Mouse (Mus musculus) frontal cortex, postnatal 10 days (tissue): ENCODE measurements around the gene Pabpc4.
"Not testable (repeated sequence)": the region's sequence is repeated elsewhere in the genome, so short reads cannot be mapped to it uniquely, and the experiment has no call there.

ENCODE experiments used
- DNase-seq, 2 experiments: peaks; one replicate each; pipeline ENCODE4 v3.0.0; 2022; ENCODE audit warnings: low spot score in 2 of 2, mixed read lengths in 1 of 2

Pabpc4 gene

DNA sequence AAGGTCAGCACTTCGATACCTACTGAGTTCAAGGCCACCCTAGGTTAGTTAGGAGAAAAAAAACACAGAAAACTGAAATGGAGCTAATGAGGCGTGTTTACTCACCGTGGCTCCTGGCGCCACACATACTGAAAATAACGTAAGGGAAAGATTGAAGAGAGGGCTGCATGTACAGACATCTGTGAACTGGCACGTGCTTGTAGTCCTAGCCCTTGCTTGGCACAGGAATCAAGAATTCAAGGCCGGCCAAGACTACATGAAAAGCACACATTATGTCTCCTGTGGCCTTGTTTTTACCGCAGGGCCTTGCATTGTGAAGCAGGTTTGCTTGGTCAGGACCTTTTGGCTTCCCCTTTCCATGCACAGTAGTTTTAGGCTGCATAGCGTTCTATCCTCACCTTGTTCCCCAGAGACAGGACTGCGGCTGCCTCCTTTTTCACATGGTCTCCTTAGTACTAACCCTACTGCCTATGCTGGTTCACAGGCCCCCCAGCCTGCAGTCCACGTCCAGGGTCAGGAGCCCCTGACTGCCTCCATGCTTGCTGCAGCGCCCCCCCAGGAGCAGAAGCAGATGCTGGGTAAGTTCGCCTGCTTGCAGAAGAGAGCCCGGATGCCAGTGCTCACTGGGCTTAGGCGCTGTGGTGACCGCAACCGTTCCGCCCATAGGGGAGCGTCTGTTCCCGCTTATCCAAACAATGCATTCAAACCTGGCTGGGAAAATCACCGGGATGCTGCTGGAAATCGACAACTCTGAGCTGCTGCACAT, 35.2 kb downstream of the Pabpc4 start:
- DNase-seq, result no peak

DNA sequence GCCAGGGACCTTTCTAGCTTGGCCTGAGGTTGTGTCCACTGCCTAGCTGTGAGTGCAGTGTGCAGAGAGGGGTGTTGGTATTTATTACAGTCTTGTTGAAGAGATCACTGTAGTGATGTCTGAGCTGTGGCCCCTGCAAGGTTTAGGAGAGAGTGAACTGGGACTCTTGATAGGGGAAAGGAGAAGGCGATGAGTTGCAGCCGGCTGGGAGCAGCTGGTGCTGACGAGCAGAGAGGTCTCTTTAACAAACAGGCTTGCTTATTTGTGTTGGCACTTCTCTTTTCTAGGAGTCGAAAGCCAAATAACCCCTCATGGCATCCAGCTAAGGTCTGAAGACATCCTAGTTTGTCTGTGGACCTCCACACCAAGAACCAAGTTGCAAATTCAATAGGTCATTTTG, 36.1 kb downstream of the Pabpc4 start:
- no peak for DNase-seq

DNA sequence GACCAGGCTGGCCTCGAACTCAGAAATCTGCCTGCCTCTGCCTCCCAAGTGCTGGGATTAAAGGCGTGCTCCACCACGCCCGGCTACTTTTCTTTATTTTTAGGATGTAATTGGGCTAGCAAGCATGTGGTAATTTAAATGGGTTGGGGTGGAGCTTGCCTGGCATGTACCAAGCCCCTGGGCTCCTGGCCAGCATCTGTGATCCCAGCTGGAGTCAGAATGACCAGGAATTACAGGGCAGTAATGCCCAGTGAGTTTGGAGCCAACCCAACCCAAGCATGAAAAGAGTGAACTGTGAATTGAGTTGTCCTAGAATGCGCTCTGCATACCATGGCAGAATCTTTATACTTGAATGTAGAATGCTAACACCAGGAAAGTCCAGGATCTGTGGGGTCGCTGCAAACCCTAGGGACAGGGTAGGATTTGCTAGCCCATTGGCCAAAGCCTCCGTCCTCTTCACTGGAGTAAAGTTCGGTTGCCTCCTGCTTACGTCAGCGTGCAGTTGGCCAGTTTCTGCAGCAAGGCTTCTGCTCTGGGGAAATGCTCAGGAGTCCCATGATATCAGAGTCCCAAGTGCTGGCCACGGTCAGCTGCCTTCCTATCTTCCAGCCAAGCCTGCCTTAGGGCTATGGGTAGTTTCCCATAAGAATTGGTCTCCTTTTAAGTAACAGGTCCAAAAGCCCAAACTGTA, 37.0 kb downstream of the Pabpc4 start:
- no peak for DNase-seq

DNA sequence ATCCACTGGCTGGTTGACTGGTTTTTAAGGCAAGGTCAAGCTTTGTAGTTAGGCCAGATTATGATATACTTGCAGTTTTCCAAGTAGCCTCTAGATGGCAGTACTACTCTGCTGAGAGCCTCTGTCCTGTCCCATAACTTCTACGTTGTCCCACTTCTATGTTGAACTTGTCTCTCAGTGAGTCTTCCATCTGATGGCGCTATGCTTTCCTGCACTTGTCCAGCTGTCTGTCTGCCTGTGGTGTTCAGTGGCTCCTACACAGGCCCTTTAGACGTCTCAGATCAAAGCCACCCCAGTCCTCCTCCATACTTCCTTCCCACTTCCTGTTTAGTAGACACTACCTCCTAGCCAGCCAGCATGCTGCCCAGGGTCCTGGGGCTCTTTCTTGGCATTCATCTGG, 43.6 kb downstream of the Pabpc4 start:
- DNase-seq, result no peak

DNA sequence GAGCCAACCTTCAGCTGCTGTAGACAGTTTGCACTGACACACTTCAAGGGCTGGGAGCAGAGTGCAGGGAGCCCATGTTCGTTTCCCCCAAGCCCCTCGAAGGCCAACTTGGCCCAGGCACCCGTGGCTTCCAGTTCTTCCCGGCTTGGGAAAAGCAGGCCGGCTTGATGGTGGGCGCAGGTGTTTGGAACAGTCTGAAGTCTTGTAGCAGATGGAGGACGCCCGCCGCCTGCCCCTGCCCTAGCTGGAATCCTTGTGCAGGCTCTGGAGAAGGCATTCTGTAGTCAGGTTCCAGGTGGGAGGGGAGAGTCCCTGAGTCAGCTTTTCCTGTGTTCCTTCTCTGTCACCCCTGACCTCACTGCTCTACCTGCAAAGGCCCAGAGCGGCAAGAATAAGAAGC, 44.8 kb downstream of the Pabpc4 start:
- no peak for DNase-seq

DNA sequence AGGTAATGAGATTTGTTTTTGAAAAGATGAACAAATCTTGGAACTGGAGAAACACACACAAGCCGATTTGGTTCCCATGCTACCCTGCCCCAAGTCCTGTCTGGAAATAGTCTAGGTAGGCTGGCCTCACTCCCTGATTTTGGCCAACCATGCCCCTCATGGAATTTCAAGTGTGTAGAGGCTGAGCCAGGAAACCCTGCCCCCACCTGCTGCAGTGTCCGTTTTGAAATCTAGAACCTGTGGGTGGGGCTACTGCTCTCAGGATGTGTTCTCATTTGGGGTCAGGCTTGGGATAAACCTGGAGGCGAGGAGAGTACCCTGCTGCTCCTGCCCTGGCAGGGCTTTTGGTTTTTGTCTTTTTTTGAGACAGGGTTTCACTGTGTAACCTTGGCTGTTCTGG, 46.1 kb downstream of the Pabpc4 start:
- DNase-seq, result no peak

DNA sequence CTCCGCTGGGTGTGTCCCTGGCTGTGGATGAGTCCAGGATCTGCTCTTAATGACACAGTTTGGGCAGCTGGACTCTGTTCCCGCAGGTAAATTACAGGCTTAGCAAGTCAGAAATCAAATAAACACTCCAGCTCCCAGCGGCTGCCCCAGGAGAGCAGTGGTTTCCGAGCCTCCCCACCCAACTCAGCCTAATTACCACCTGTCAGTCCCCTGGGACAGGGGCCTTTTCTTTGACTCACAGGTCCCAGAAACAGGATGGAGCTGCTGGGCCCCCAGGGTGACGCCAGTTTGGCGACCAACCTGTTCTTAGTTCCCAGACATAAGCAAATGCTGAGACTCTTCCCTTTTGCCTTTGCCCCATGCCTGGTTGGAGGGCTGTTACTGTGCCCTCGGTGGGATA, 49.7 kb downstream of the Pabpc4 start:
- no peak for DNase-seq

DNA sequence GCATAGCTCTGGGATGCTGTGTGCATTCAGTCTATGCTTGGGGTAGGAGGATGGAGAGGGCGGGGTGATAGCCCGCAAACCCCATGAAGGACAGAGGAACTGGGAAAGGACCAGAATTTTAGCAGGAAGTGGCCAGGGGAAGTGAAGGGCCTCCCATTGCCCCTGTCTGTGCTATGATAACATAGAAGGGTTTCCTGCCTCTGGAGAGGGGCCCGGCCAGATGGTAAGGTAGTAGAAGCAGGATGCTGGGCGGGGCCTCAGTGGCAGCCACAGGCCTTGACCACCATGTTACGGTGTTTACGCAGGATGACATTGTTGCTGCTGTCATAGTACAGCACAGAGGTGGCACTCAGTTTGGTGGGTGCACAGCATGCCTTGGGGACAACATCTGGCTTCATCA, 50.9 kb downstream of the Pabpc4 start:
- no peak for DNase-seq

DNA sequence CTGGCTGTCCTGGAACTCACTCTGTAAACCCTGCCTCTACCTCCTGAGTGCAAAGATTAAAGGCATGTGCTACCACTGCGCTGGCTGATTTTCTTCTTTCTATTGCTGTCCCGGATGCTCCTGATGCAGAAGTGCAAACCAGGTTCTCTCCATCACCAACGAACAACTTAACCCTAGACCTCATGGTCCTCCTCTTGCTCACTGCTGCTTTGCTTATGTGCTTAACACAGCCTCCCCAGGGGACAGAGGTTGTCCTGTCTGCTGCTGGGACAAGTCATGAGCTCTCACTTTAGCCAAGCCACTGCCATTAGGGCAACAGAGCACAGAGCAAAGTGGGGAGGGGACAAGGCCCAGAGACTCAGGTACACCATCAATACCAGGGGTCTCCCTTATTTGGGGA, 52.3 kb downstream of the Pabpc4 start:
- DNase-seq, result no peak

DNA sequence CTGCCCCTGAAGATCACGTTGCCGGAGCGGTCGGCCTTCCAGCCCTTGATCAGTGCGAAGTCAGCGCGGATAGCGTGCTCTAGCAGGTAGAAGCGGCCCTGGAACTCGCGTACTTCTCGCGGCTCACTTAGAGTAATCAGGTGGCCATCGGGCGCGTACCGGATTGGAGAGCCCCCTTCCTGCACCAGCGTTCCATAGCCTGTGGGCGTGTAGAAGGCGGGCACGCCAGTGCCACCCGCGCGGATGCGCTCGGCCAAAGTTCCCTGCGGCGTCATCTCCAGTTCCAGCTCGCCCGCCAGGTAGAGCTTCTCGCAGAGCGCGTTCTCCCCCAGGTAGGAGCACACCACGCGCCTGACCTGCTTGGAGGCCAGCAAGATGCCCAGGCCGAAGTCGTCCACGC, 60.8 kb downstream of the Pabpc4 start:
- not testable (repeated sequence) for DNase-seq

DNA sequence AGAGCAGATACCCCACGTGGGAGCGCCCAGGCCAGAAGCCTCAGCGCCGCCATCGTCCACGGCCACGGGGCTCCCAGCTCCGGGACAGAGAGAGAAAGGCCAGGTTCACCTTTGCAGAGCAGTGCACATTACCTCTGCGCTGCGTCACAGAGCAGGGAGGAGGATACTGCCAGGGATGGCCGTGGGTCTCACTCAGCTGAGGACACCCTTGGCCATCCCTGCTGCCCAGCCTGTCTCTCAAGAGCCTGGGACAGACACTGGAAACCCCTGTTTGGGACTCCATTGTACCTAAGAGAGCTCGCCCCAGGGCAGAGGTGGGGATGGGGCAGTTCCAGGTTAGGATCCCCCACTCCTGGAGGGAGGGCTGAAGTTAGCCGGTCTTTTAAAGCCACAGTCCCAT, 61.4 kb downstream of the Pabpc4 start, which contains the start of gene Oxct2a:
Gene Oxct2a, minus strand, starts transcription at position 101 of the 400 bp plus-strand sequence.
- DNase-seq, result no peak

DNA sequence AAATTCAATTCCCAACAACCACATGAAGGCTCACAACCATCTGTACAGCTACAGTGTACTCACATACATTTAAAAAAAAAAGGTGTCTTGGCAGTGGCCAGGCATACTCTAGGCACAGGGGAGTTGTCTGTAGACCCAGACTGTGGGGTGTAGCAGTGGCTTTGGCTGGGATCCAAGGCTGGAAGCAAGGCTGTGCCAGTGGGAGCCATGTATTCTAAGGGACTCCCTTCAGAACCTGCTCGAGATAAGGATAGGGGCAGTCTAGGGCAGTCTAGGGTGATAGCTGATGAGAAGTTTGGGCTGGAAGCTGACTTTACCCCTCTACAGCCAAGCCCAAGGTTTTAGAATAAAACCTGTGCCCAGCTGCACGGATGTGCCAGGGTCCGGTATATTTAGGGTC, 63.9 kb downstream of the Pabpc4 start:
- no peak for DNase-seq

DNA sequence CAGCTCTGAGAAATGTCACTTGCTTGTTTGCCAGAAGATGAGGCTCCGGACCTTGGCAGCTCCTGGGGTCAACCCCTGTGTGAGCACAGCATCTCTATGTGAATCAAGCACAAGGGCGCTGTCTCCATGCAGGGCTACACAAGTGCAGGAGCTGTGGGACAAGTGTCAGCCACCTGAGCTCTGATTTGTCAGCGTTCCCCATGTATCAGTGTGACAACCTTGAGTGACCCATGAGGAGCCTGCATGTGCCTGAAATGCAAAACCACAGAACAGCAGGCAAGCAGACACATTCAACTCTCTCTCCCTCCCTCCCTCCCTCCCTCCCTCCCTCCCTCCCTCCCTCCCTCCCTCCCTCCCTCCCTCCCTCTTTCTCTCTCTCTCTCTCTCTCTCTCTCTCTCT, 65.5 kb downstream of the Pabpc4 start:
- DNase-seq, result no peak

DNA sequence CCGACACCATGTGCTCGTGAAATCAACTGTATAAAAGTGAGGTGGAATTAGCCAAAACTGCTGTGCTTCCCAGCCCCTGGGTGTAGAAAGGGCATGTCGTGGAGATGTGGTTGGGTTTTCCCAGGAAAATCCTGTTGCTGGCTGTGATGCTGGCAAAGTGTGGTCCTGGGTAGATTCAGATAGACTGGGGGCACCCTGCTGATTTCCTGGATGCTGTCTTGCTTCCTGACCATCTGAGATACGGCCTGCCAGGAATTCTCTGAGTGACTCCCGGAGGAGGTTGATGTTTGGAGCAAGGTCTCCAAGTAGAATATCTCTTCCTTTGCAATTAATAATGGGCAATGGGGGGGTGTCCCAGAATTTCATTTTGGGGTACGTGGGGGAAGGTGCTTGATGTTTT, 66.8 kb downstream of the Pabpc4 start:
- no peak for DNase-seq

DNA sequence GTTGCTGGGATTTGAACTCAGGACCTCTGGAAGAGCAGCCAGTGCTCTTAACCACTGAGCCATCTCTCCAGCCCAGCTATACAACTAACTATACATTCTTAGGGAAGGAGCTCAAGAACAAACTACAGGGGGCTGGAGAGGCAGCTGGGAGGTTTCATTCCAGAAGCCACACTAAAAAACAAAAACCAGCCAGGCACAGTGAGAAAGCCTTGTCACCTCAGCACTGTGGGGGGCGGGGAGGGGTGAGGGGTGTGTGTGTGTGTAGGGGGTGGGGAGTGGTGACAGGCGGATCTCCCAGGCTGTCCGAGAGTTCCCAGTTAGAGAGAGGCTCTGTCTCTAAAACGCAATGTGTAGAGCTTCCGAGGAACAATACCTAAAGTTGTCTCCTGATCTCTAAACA, 69.2 kb downstream of the Pabpc4 start:
- DNase-seq, result no peak

DNA sequence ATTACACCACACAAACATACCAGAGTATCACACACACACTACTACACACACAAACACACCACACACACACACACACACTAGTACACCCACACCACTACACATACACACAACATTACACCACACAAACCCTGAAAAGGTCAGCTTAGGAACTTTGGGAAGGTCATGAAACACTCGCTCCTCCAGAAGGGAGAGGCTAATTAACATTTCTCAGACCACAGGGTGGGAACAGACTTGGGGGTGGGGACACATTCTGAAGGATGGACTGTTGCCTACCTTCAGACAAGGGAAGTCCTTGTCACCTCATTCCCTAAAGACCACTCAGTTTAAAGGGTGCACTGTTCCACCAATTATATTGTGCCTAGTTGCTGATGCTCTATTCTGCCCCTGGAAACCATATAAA, 69.8 kb downstream of the Pabpc4 start:
- DNase-seq, result not testable (repeated sequence)

DNA sequence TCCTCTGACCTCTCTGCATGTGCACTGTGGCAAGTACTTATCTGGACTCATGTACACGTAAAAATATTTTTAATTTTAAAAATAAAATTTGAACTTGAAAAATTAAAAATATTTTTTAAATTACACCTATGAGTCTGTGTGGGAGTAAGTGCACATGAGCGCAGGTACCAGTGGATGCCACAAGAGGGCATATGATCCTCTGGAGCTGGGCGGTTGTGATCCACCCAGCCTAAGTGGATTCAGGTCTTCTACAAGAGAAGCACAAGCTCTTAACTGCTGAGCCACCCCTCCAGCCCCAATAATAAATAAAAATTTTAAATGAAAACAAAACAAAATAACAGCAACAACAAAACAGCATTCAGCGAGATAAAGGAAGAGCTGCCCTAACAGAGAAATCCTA, 71.0 kb downstream of the Pabpc4 start:
- DNase-seq, result no peak

DNA sequence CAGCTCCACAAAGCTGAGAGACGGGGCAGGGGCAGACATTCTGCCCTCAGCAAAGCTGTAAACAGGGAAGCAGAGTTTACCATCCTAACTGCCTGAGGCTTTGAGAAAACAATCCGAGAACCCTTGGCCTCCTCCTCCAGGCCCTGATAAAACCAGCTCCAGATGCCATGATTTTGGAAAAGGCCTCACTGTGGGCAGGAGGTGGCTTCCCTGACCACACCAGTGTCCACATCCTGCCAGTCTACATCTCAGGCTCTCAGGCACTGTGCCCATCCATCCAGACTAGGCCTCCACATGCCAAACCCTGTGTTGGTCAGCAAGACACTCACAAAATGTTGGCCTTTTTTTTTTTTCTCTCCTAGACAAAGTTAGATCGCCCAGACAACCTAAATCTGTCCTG, 72.0 kb downstream of the Pabpc4 start:
- DNase-seq, result no peak

DNA sequence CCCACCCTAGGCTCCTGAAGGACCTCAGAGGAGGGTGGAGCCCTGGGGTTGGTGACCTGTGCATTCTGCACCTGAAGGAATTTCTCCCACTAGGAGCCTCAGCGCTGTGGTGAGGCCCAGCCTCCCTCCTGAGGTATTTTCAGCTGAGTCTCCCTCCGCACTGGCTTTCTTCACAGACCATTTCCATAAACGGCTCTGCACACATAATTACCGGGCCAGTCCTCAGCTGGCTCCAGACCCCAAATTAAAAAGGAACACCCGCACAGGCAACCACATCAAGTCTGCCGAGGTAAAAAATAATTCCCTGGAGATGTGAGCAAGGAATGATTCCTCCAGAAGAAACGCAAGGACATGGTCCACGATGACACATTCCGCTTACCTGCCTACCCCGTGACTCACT, 73.1 kb downstream of the Pabpc4 start:
- not testable (repeated sequence) for DNase-seq

DNA sequence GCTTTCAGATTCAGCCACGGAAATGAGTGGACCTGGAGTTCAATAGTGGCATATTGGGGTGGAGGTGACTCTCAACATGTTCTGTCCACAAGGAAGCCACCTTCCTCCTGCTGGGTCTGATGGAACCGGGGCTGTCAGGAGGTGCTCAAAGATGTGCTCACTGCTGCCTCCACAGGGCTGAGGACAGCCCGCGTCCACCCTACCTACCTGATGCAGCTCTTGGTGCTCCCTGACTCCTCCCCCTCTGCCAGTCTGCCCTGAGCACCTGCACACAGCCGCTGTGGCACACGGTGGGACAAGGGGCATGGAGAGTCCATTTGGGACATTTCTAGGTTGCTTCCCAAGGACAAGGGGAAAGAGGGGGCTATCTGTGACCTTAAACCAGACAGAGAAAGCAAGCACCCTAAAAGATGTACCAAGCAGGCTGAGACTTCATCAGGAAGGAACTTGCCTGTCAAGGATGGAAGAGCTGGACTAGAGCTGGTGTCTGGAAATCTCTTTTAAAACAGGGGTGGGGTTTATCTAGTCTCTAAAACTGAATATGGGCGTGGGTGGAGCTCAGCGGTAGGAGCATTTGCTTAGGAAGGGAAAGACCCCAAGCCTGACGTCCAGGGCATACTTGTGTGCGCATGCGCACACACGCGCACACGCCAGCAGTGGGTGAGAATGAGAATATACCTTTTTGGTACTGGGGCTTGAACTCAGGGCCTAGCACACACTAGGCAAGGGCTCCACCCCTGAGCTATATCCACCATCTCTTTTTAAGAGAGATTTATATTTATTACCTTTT, 73.8 kb downstream of the Pabpc4 start:
- no peak for DNase-seq

DNA sequence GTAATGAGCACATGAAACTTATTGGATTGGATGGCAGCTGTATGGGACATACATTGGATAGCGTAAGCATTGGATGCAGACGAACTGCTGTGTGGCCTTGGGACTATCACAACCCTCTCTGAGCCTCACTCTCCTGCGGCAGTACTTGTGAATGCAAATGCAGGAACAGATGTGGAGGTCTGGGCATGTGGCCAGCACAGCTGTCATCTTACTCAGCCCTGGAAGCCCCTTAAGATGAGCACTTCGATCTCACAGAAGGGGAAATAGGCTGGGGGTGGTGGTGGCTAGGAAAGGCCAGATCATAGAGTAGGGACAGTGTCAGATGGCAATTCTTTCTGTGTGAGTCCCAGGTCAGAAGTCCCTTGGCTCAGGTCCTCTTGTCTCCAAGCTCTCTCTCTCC, 75.5 kb downstream of the Pabpc4 start:
- DNase-seq, result no peak

DNA sequence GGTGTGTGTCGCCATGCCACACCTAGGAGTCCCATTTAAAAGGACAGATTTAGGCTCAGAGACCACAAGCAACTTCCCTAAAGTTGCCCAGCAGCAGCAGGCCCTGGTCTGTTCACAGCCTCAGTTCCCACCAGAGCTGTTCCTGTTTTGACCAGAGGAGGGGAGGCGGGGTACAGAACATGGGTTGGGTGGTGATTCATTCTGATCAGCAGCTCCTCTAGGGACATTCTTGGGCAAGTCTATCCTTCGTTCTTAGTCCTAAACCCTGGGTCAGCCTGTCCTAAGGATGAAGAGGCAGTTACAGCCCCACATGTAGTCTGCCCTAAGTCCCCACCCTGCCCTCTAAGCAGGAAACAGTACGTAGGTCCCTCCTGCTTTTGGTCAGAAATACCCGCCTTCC, 78.1 kb downstream of the Pabpc4 start:
- no peak for DNase-seq
